Mouse (Mus musculus): ENCODE data around the gene Gtf3c6. TPM values are rescaled to one million over a fixed set of nuclear protein-coding genes. Genes with fewer than 3 reads are reported as not detected.
A peak's percentile ranks its signal among the peaks of the same experiment; 100 is the strongest.

Gene Gtf3c6
- total and polyA plus RNA-seq, 2 experiments from 2014 or later: 25.7 to 71.3 TPM

GRCm38 (mm10) chr10:40229725-40230124, 28.2 kb downstream of the Gtf3c6 start:
- no peak for ATAC-seq (ENCODE audit: insufficient read depth, low read depth)
- no peaks in the 10 kb centered on the region for H3K27me3 ChIP-seq (ENCODE audit: control insufficient read depth, insufficient read depth, low read length)
- 97% methylated on average over 1 of the region's 1 CpGs for WGBS
- H3K4me3 ChIP-seq (ENCODE audit: low read depth, low read length): no peak overlapping the region
- H3K27ac ChIP-seq (ENCODE audit: low read depth): no peak overlapping the region
- no peak overlapping the region for H3K4me2 ChIP-seq (ENCODE audit: low read depth, low read length)
- DNase-seq (ENCODE audit: low spot score): no peak
- no peak for TF ChIP-seq EP300 (IDR thresholded peaks at IDR 0.05; ENCODE audit: low read depth)
- TF ChIP-seq CTCF (IDR thresholded peaks at IDR 0.05; ENCODE audit: low read depth): no peak
- no peaks in the 10 kb centered on the region for H3K4me1 ChIP-seq (ENCODE audit: control insufficient read depth, insufficient read depth)
- H3K9me3 ChIP-seq (replicated peaks; ENCODE audit: control insufficient read depth, low read length): no peaks in the 10 kb centered on the region
- H3K9ac ChIP-seq (replicated peaks; ENCODE audit: low read depth, low read length): no peak overlapping the region
- H3K36me3 ChIP-seq (replicated peaks; ENCODE audit: control insufficient read depth, insufficient read depth, low read length): peaks cover 67% of the 10 kb centered on the region

- Histone ChIP-seq H3K9ac (replicated peaks; ENCODE audit: low read depth, low read length) (no peak overlapping the region), H3K36me3 (replicated peaks; ENCODE audit: control insufficient read depth, insufficient read depth, low read length) (peaks cover 70% of the 10 kb centered on the region), H3K27ac (ENCODE audit: low read depth) (no peak overlapping the region), H3K4me3 (ENCODE audit: low read depth, low read length) (no peak overlapping the region), H3K9me3 (replicated peaks; ENCODE audit: control insufficient read depth, low read length) (no peaks in the 10 kb centered on the region), H3K27me3 (ENCODE audit: control insufficient read depth, insufficient read depth, low read length) (no peaks in the 10 kb centered on the region), H3K4me1 (ENCODE audit: control insufficient read depth, insufficient read depth) (no peaks in the 10 kb centered on the region), H3K4me2 (ENCODE audit: low read depth, low read length) (no peak overlapping the region)
- WGBS: 85% methylated on average over 4 of the region's 4 CpGs
- no peak for DNase-seq (ENCODE audit: low spot score)
- TF ChIP-seq CTCF (IDR thresholded peaks at IDR 0.05; ENCODE audit: low read depth) (no peak), EP300 (IDR thresholded peaks at IDR 0.05; ENCODE audit: low read depth) (no peak)
- no peak for ATAC-seq (ENCODE audit: insufficient read depth, low read depth)
These were observed 30.1 kb downstream of the Gtf3c6 start for GRCm38 (mm10) chr10:40227660-40228303.

DNA sequence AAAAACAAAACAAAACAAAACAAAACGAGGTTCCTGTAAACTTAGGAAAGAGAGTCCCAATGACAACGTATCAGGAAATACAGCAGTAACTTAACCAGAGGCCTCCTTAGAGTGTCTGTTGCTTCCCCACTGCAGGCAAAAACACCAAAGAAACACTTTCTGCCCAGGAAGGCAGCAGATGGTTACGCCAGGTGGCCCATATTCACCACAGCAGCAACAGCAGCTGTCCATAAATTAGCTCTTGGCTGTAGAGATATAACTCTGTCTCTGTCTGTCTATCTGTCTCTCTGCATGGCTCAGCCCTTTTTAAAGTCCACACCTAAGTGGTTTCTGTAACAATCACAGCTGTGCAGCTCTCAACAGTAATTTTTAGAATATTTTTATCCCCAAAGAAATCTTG, 39.0 kb downstream of the Gtf3c6 start:
- 0 out of 2 replicates have a peak, but pooled peaks cover 4% of the 10 kb centered on the region for H3K9me3 ChIP-seq (replicated peaks; ENCODE audit: control insufficient read depth, low read length)
- H3K9ac ChIP-seq (replicated peaks; ENCODE audit: low read depth, low read length): no peak overlapping the region
- DNase-seq (ENCODE audit: low spot score) (no peak), ATAC-seq (ENCODE audit: insufficient read depth, low read depth) (no peak)
- H3K4me2 ChIP-seq (ENCODE audit: low read depth, low read length): no peak overlapping the region
- H3K4me1 ChIP-seq (ENCODE audit: control insufficient read depth, insufficient read depth): no peaks in the 10 kb centered on the region
- H3K27ac ChIP-seq (ENCODE audit: low read depth): no peak overlapping the region
- H3K4me3 ChIP-seq (ENCODE audit: low read depth, low read length): no peak overlapping the region
- no peak for TF ChIP-seq EP300 (IDR thresholded peaks at IDR 0.05; ENCODE audit: low read depth)
- no peak for TF ChIP-seq CTCF (IDR thresholded peaks at IDR 0.05; ENCODE audit: low read depth)
- 74% methylated on average over 3 of the region's 3 CpGs for WGBS
- H3K27me3 ChIP-seq (ENCODE audit: control insufficient read depth, insufficient read depth, low read length): no peaks in the 10 kb centered on the region
- peaks cover 17% of the 10 kb centered on the region for H3K36me3 ChIP-seq (replicated peaks; ENCODE audit: control insufficient read depth, insufficient read depth, low read length)

DNA sequence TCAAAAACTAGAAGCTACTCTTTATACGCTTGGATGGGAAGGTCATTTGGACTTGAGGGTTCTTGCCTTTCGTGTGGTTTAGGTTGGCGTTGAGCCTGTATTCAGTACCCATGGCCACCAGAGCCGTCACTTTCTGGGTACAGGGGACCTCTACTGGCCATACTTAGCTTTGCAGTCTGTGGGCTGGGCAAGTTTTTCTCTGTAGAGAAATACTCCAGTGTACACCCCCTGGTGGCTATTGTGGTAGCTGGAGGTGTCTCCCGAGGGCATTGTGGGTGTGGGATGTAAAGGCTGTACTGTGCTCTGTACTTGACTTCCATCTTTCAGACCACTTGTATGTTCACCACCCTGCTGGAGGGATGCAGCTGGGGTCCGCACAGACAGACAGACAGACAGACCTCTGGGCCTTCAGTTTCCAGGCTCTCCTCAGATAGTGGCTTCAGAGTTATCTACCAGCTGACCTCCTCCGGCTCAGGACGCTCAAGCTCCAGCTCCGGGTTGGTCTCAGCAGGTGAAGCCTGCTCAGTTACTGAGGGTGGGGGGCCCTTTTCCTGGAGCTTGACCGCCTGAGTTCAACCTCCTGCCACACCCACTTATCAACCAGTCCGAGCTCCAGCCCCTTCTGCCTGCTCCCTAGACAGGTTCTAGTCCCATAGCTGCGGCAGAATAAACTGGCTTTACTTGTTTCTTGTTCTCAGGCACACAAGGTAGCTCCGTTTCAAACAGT, 45.3 kb downstream of the Gtf3c6 start:
- no peaks in the 10 kb centered on the region for H3K36me3 ChIP-seq (replicated peaks; ENCODE audit: control insufficient read depth, insufficient read depth, low read length)
- peak; percentile 88 for ATAC-seq (ENCODE audit: insufficient read depth, low read depth)
- TF ChIP-seq CTCF (IDR thresholded peaks at IDR 0.05; ENCODE audit: low read depth) (peak; percentile 98), EP300 (IDR thresholded peaks at IDR 0.05; ENCODE audit: low read depth) (no peak)
- no peak overlapping the region for H3K4me3 ChIP-seq (ENCODE audit: low read depth, low read length)
- WGBS: 27% methylated on average over 13 of the region's 13 CpGs
- H3K27me3 ChIP-seq (ENCODE audit: control insufficient read depth, insufficient read depth, low read length): no peaks in the 10 kb centered on the region
- no peak overlapping the region for H3K4me2 ChIP-seq (ENCODE audit: low read depth, low read length)
- no peaks in the 10 kb centered on the region for H3K9me3 ChIP-seq (replicated peaks; ENCODE audit: control insufficient read depth, low read length)
- no peak overlapping the region for H3K9ac ChIP-seq (replicated peaks; ENCODE audit: low read depth, low read length)
- peak; percentile 85 for DNase-seq (ENCODE audit: low spot score)
- H3K4me1 ChIP-seq (ENCODE audit: control insufficient read depth, insufficient read depth): no peaks in the 10 kb centered on the region
- H3K27ac ChIP-seq (ENCODE audit: low read depth): no peak overlapping the region

Other genes starting within 250 kb of the Gtf3c6 start
- 0.97 and 3.8 TPM in 2 replicates for gene Mfsd4b1, start 232.8 kb downstream of the Gtf3c6 start, total RNA-seq (2014; rRNA removed; ENCODE audit: low replicate concordance)
- 2.3 and 2.4 TPM in 2 replicates for gene Mfsd4b1, start 232.8 kb downstream of the Gtf3c6 start, polyA plus RNA-seq (2015; fragmentation: Nextera tagmentation; extraction: Ambion mirVana)
- 14.2 and 15.6 TPM in 2 replicates for gene Slc16a10, start 115.8 kb downstream of the Gtf3c6 start, total RNA-seq (2014; rRNA removed; ENCODE audit: low replicate concordance)
- 11.6 and 12.4 TPM in 2 replicates for gene Slc16a10, start 115.8 kb downstream of the Gtf3c6 start, polyA plus RNA-seq (2015; fragmentation: Nextera tagmentation; extraction: Ambion mirVana)
- 10.0 and 12.8 TPM in 2 replicates for gene Rpf2, start 11.1 kb downstream of the Gtf3c6 start, total RNA-seq (2014; rRNA removed; ENCODE audit: low replicate concordance)
- gene Rpf2, start 11.1 kb downstream of the Gtf3c6 start, polyA plus RNA-seq (2015; fragmentation: Nextera tagmentation; extraction: Ambion mirVana): 30.0 and 30.8 TPM in 2 replicates
- 38.9 and 48.5 TPM in 2 replicates for gene Amd1, start 44.1 kb upstream of the Gtf3c6 start, total RNA-seq (2014; rRNA removed; ENCODE audit: low replicate concordance)
- 23.1 and 25.8 TPM in 2 replicates for gene Amd1, start 44.1 kb upstream of the Gtf3c6 start, polyA plus RNA-seq (2015; fragmentation: Nextera tagmentation; extraction: Ambion mirVana)
- gene Cdk19, start 81.5 kb upstream of the Gtf3c6 start, total RNA-seq (2014; rRNA removed; ENCODE audit: low replicate concordance): 7.3 and 11.6 TPM in 2 replicates
- gene Cdk19, start 81.5 kb upstream of the Gtf3c6 start, polyA plus RNA-seq (2015; fragmentation: Nextera tagmentation; extraction: Ambion mirVana): 3.1 and 3.7 TPM in 2 replicates

Data from heart, postnatal 0 days (tissue).